Mouse (Mus musculus) liver, postnatal 0 days (tissue): ENCODE data around the gene F830045P16Rik.

Experiments
- CTCF ChIP-seq: sonication (generic); IDR thresholded peaks from 2 replicates; pipeline ENCODE4 v1.5.1; 2016; ENCODE audit warnings: antibody characterized with exemption, low read depth
- EP300 ChIP-seq: IDR thresholded peaks from 2 replicates; pipeline ENCODE4 v1.6.1; 2016; ENCODE audit warnings: antibody characterized with exemption, low read depth, mild to moderate bottlenecking

GRCm38 (mm10) chr2:129502641-129503040 lies 33.8 kb downstream of the F830045P16Rik start:
- TF ChIP-seq CTCF (peak; percentile 86), EP300 (no peak)
